Mouse (Mus musculus): ENCODE data around the gene Patz1. TPM values are rescaled to one million over a fixed set of nuclear protein-coding genes. Genes with fewer than 3 reads are reported as not detected.

Patz1 gene
- polyA plus RNA-seq, 1 experiment = 30.1 TPM

DNA sequence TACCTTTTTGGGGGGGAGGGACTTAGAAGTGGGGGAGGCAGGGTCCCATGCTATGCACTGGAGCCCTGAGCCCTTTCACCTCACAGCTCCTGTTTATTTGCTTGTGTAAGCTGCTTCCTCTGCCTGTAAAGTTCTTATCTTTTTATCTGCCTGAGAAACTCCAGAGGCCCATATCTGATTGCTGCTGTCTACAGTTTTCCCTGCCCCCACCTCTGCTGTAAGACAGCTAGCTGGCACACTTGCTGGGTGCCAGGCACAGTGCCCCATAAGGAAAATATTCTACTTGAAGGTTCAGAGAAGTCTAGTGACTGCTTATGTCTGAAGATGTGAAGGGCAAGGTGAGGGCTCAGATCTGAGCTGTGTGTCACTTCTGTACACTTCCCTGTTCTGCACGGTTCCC lies 24.6 kb downstream of the Patz1 start:
- Histone ChIP-seq H3K27ac (ENCODE audit: insufficient read depth, low read length) (no peak overlapping the region), H3K4me1 (ENCODE audit: control insufficient read depth, insufficient read depth, low read length) (no peaks in the 10 kb centered on the region), H3K4me3 (ENCODE audit: insufficient read depth, low read length) (no peak overlapping the region)
- no peak for TF ChIP-seq CTCF (IDR thresholded peaks at IDR 0.05; ENCODE audit: extremely low read depth, insufficient read depth, low read length)
- no peak for TF ChIP-seq POLR2A (IDR thresholded peaks at IDR 0.05; ENCODE audit: extremely low read depth, insufficient read depth, low read length)

GRCm38 (mm10) chr11:3314148-3314547 lies 25.5 kb downstream of the Patz1 start:
- Histone ChIP-seq H3K27ac (ENCODE audit: insufficient read depth, low read length) (no peak overlapping the region), H3K4me1 (ENCODE audit: control insufficient read depth, insufficient read depth, low read length) (no peaks in the 10 kb centered on the region), H3K4me3 (ENCODE audit: insufficient read depth, low read length) (no peak overlapping the region)
- TF ChIP-seq CTCF (IDR thresholded peaks at IDR 0.05; ENCODE audit: extremely low read depth, insufficient read depth, low read length) (peak; percentile 66), POLR2A (IDR thresholded peaks at IDR 0.05; ENCODE audit: extremely low read depth, insufficient read depth, low read length) (no peak)

GRCm38 (mm10) chr11:3318286-3318685 lies 29.6 kb downstream of the Patz1 start:
- Histone ChIP-seq H3K27ac (ENCODE audit: insufficient read depth, low read length) (no peak overlapping the region), H3K4me1 (ENCODE audit: control insufficient read depth, insufficient read depth, low read length) (no peaks in the 10 kb centered on the region), H3K4me3 (ENCODE audit: insufficient read depth, low read length) (no peak overlapping the region)
- no peak for TF ChIP-seq POLR2A (IDR thresholded peaks at IDR 0.05; ENCODE audit: extremely low read depth, insufficient read depth, low read length)
- no peak for TF ChIP-seq CTCF (IDR thresholded peaks at IDR 0.05; ENCODE audit: extremely low read depth, insufficient read depth, low read length)

- TF ChIP-seq CTCF (IDR thresholded peaks at IDR 0.05; ENCODE audit: extremely low read depth, insufficient read depth, low read length) (no peak), POLR2A (IDR thresholded peaks at IDR 0.05; ENCODE audit: extremely low read depth, insufficient read depth, low read length) (no peak)
- peaks cover 3% of the 10 kb centered on the region; the same call in 1 of the 2 replicates for H3K4me1 ChIP-seq (ENCODE audit: control insufficient read depth, insufficient read depth, low read length)
- H3K4me3 ChIP-seq (ENCODE audit: insufficient read depth, low read length) = no peak overlapping the region
These were observed 39.6 kb downstream of the Patz1 start for GRCm38 (mm10) chr11:3328271-3328670.

GRCm38 (mm10) chr11:3328806-3329775 lies 40.4 kb downstream of the Patz1 start:
- H3K4me3 ChIP-seq (ENCODE audit: insufficient read depth, low read length) = no peak overlapping the region
- H3K27ac ChIP-seq (ENCODE audit: insufficient read depth, low read length) = no peak overlapping the region
- peaks cover 3% of the 10 kb centered on the region; the same call in 1 of the 2 replicates for H3K4me1 ChIP-seq (ENCODE audit: control insufficient read depth, insufficient read depth, low read length)
- TF ChIP-seq POLR2A (IDR thresholded peaks at IDR 0.05; ENCODE audit: extremely low read depth, insufficient read depth, low read length) (no peak), CTCF (IDR thresholded peaks at IDR 0.05; ENCODE audit: extremely low read depth, insufficient read depth, low read length) (no peak)

More at GRCm38 (mm10) chr11:3328271-3328670, 39.6 kb downstream of the Patz1 start:
- H3K27ac ChIP-seq (ENCODE audit: insufficient read depth, low read length) = no peak overlapping the region

- peak within 1 kb of the TSS; percentile 74 for H3K4me3 ChIP-seq (ENCODE audit: insufficient read depth, low read length)
- peaks cover 6% of the 10 kb centered on the region; the same call in 1 of the 2 replicates for H3K4me1 ChIP-seq (ENCODE audit: control insufficient read depth, insufficient read depth, low read length)
- no peak for TF ChIP-seq CTCF (IDR thresholded peaks at IDR 0.05; ENCODE audit: extremely low read depth, insufficient read depth, low read length)
- TF ChIP-seq POLR2A (IDR thresholded peaks at IDR 0.05; ENCODE audit: extremely low read depth, insufficient read depth, low read length) = no peak
- peak within 1 kb of the TSS; percentile 97 for H3K27ac ChIP-seq (ENCODE audit: insufficient read depth, low read length)
These were observed 41.3 kb downstream of the Patz1 start, which contains the start of gene Pik3ip1 for GRCm38 (mm10) chr11:3329891-3330451. Gene Pik3ip1, plus strand, starts transcription at chr11:3330401.

DNA sequence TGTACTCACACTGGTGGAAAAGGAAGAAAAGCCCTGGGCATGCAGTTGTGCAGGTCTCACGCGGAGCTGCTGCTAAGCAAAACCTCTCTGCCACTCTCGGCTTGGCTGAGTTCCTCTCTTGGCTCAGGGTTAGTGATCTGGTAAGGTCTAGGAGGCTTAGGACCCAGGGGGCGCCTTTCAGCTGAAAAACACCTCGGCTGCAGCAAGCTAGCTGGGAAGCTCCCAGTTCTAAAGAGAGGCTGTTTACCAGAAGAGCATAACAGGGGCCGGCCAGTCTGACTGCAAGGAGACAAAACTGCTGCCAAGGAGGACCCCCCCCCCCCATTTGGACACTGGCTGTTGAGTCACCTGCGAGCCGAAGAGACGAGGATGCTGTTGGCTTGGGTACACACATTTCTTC lies 41.9 kb downstream of the Patz1 start:
- Histone ChIP-seq H3K4me1 (ENCODE audit: control insufficient read depth, insufficient read depth, low read length) (peaks cover 7% of the 10 kb centered on the region; the same call in 1 of the 2 replicates), H3K4me3 (ENCODE audit: insufficient read depth, low read length) (peak overlapping the region; percentile 74)
- TF ChIP-seq CTCF (IDR thresholded peaks at IDR 0.05; ENCODE audit: extremely low read depth, insufficient read depth, low read length) (peak; percentile 28; the same call in 1 of the 2 replicates), POLR2A (IDR thresholded peaks at IDR 0.05; ENCODE audit: extremely low read depth, insufficient read depth, low read length) (peak; percentile 77)

DNA sequence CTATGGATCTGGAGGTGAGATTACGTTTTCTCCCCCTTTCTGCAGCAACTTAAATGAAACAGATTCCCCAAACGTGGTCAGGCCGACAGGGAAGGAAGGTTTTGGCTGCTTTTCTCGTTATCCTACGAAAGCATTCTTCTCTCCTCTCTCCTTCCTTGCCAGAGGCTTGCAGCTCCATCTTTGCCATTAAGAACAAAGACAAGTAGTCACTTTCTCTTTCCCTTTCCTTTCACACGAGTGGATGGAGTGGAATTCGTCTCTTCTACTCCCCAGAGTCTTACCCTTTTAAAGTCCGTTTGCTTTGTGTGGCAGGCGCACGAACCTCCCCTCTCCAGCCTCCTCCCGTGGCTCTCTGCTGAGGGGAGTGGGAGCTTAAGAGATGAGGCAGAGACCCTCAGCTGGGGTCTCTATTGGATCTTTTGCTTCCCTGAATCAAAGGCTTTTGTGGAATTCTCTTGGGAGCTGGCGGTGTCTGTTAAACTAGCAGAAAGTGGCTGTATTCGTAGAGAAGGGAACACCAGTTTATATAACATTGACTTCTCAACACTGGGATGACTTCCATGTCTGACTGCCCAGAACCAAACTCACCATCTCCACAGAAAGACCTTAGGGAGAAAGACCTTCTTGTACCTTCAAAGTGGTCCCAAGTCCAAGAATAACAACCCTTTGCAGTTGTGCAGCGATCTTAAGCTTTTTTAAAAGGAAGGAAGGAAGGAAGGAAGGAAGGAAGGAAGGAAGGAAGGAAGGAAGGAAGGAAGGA lies 42.5 kb downstream of the Patz1 start:
- TF ChIP-seq CTCF (IDR thresholded peaks at IDR 0.05; ENCODE audit: extremely low read depth, insufficient read depth, low read length) = no peak
- TF ChIP-seq POLR2A (IDR thresholded peaks at IDR 0.05; ENCODE audit: extremely low read depth, insufficient read depth, low read length) = no peak

More for the DNA sequence above, 41.9 kb downstream of the Patz1 start:
- H3K27ac ChIP-seq (ENCODE audit: insufficient read depth, low read length) = peak overlapping the region; percentile 97

More for the DNA sequence above, 42.5 kb downstream of the Patz1 start:
- peak overlapping the region; percentile 97 for H3K27ac ChIP-seq (ENCODE audit: insufficient read depth, low read length)
- peak overlapping the region; percentile 74 for H3K4me3 ChIP-seq (ENCODE audit: insufficient read depth, low read length)
- peaks cover 7% of the 10 kb centered on the region; the same call in 1 of the 2 replicates for H3K4me1 ChIP-seq (ENCODE audit: control insufficient read depth, insufficient read depth, low read length)
